Mouse (Mus musculus) stomach, embryonic 15.5 days (tissue): ENCODE results near the gene Hfe2. TPM values are rescaled to one million over a fixed set of nuclear protein-coding genes. Genes with fewer than 3 reads are reported as not detected.

Source experiments
- ATAC-seq: fragments of 200-750 bp; cut with Nextera tagmentation; 2 replicates; pipeline ENCODE4 v1.8.0; 2017; ENCODE audit warnings: low read depth, moderate number of reproducible peaks, moderate TSS enrichment; ENCODE audit not compliant: insufficient read depth, low FRiP score
- H3K27ac ChIP-seq: fragments of 300-500 bp; sonication (generic); 2 replicates; pipeline ENCODE4 v1.5.1; 2015; ENCODE audit warnings: mild to moderate bottlenecking, inconsistent platforms
- H3K27me3 ChIP-seq: fragments of 300-500 bp; sonication (generic); replicated peaks from 2 replicates; pipeline ENCODE4 v1.6.1; 2015; ENCODE audit warnings: inconsistent platforms
- H3K36me3 ChIP-seq: fragments of 300-500 bp; sonication (generic); 2 replicates; pipeline ENCODE4 v1.6.1; 2015; ENCODE audit warnings: inconsistent platforms
- H3K4me1 ChIP-seq: fragments of 300-500 bp; sonication (generic); 2 replicates; pipeline ENCODE4 v1.6.1; 2015; ENCODE audit warnings: inconsistent platforms
- H3K4me2 ChIP-seq: fragments of 300-500 bp; sonication (generic); 2 replicates; pipeline ENCODE4 v1.6.1; 2015; ENCODE audit warnings: mild to moderate bottlenecking, inconsistent platforms
- H3K4me3 ChIP-seq: fragments of 300-500 bp; sonication (generic); replicated peaks from 2 replicates; pipeline ENCODE4 v1.5.1; 2015; ENCODE audit warnings: inconsistent platforms
- H3K9ac ChIP-seq: fragments of 300-500 bp; sonication (generic); 2 replicates; pipeline ENCODE4 v1.6.1; 2015; ENCODE audit warnings: inconsistent platforms
- H3K9me3 ChIP-seq: fragments of 300-500 bp; sonication (generic); 2 replicates; pipeline ENCODE4 v1.6.1; 2016; ENCODE audit warnings: inconsistent platforms
- WGBS: fragments of 180-500 bp; shearing (Covaris S2); methylation state at CpG from one replicate; pipeline ENCODE4 v1.1.7; 2015; 5-methylcytosine and 5-hydroxymethylcytosine counted together
- polyA plus RNA-seq: library from polyadenylated mRNA; unstranded; fragments of >200 nt; fragmentation: Nextera tagmentation; extraction: Ambion mirVana; gene quantifications from 2 replicates; pipeline ENCODE4 v1.2.1, GENCODE M21; 2015

Gene Hfe2
- polyA plus RNA-seq, 1 experiment from 2014 or later = 0.78 TPM

- Histone ChIP-seq H3K36me3 (no peaks in the 10 kb centered on the region), H3K9me3 (no peaks in the 10 kb centered on the region), H3K4me1 (peaks cover 28% of the 10 kb centered on the region), H3K27ac (peak overlapping the region; percentile 40; the same call in 1 of the 2 replicates), H3K9ac (no peak overlapping the region), H3K27me3 (no peaks in the 10 kb centered on the region), H3K4me2 (no peak overlapping the region), H3K4me3 (no peak overlapping the region)
- ATAC-seq = no peak
- 79% methylated on average over 6 of the region's 6 CpGs for WGBS
Measured at GRCm38 (mm10) chr3:96554251-96554650, 29.3 kb downstream of the Hfe2 start.

DNA sequence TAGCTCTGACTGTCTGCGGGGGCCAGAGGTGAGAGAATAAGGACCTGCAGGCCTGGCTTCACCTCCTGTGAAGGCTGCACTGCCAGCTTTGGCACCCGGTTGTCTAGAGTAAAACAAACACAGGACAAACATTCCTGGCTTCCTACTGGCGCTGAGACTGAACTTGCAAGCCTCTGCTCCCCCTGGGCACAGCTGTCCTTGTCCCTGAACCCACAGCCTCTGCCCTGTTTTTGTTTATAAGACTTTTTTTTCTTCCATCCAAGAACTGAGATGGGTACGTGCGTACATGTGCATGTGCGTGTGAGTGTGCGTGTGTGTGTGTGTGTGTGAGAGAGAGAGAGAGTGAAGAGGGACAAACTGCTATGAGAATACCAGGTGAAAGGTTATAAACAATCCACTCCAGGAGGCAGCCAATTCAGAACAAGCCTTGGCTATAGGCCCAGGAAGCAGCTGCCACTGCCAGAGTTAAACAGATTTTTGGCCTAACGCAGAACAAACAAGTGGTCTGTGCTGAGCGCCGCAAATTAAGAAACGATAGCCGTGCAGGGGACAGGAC, 30.1 kb downstream of the Hfe2 start:
- H3K4me2 ChIP-seq = peak overlapping the region; percentile 25; the same call in 1 of the 2 replicates
- 24% methylated on average over 12 of the region's 12 CpGs for WGBS

GRCm38 (mm10) chr3:96555999-96556614, 31.1 kb downstream of the Hfe2 start:
- peak overlapping the region; percentile 65; the same call in 1 of the 2 replicates for H3K4me3 ChIP-seq
- no peaks in the 10 kb centered on the region for H3K27me3 ChIP-seq
- H3K27ac ChIP-seq = peak overlapping the region; percentile 96
- no peak for ATAC-seq
- peak overlapping the region; percentile 87; the same call in 1 of the 2 replicates for H3K4me2 ChIP-seq
- no peaks in the 10 kb centered on the region for H3K9me3 ChIP-seq
- 67% methylated on average over 15 of the region's 15 CpGs for WGBS
- H3K36me3 ChIP-seq = peaks cover 16% of the 10 kb centered on the region
- no peak overlapping the region for H3K9ac ChIP-seq
- H3K4me1 ChIP-seq = peaks cover 42% of the 10 kb centered on the region

More for the DNA sequence above, 30.1 kb downstream of the Hfe2 start:
- peak; percentile 28; the same call in 1 of the 2 replicates for ATAC-seq
- H3K4me3 ChIP-seq = no peak overlapping the region
- H3K27me3 ChIP-seq = no peaks in the 10 kb centered on the region
- peaks cover 36% of the 10 kb centered on the region for H3K4me1 ChIP-seq
- H3K36me3 ChIP-seq = 0 out of 2 replicates have a peak, but pooled peaks cover 6% of the 10 kb centered on the region
- no peak overlapping the region for H3K9ac ChIP-seq
- no peaks in the 10 kb centered on the region for H3K9me3 ChIP-seq
- peak overlapping the region; percentile 96 for H3K27ac ChIP-seq

DNA sequence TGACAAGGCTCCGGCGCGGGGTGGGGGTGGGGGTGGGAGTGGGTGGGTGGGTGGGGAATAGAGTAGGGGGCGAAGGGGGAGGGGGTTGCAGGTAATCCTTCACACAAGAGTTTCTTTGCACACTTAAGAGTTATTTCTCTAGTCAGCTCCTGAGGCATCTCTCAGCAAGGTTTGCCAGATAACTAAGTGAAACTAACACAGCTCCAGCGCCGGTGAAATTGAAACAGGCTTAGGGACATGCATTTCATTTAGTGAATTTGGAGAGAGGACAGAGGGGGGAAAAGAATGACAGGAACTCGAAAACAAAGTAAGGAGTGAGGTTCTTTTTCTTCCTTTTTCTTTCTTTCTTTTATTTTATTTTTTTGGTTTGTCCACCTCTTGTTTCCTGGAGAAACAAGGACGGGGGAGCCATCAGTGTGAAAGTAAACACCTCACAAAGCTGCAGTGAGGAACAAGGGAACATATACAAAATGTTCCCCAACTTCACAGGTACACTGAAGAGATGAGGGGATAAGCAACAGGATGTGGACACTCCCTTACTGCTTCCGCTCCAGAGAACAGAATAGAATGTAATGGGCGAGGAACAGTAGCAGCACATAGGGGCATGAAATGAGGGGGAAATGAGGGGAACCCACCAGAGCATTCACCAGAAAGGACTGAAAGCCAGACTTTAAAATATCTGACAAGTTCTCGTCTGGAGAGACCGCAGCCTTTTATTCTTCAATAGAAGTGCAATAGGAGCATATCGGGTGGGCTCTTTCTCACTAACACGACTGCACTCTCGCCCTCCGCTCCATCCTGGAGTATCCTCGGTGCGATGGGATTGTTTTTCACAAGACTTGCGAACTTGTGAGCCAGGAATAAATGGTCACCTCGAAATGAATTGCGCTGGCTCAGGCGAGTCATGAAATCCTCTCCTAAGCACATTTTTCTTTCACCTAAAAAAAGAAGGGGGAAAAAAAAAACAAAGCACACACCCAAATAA, 32.0 kb downstream of the Hfe2 start:
- WGBS = 2% methylated on average over 22 of the region's 22 CpGs
- peak overlapping the region; percentile 96 for H3K27ac ChIP-seq
- peak overlapping the region; percentile 65 for H3K4me3 ChIP-seq
- no peak for ATAC-seq
- peak overlapping the region; percentile 87 for H3K4me2 ChIP-seq
- H3K36me3 ChIP-seq = peaks cover 20% of the 10 kb centered on the region
- H3K9me3 ChIP-seq = no peaks in the 10 kb centered on the region
- peaks cover 48% of the 10 kb centered on the region for H3K4me1 ChIP-seq
- H3K27me3 ChIP-seq = no peaks in the 10 kb centered on the region
- H3K9ac ChIP-seq = peak overlapping the region; percentile 53

GRCm38 (mm10) chr3:96557694-96558093, 32.7 kb downstream of the Hfe2 start, which contains the start of gene Txnip:
TSS of gene Txnip (plus strand) at chr3:96557957.
- under 1% methylated on average over 26 of the region's 26 CpGs for WGBS
- Histone ChIP-seq H3K4me3 (peak within 1 kb of the TSS; percentile 65), H3K9ac (peak within 1 kb of the TSS; percentile 77), H3K36me3 (peaks cover 20% of the 10 kb centered on the region), H3K27me3 (no peaks in the 10 kb centered on the region), H3K27ac (peak within 1 kb of the TSS; percentile 96), H3K4me2 (peak within 1 kb of the TSS; percentile 87), H3K9me3 (no peaks in the 10 kb centered on the region), H3K4me1 (peaks cover 53% of the 10 kb centered on the region)
- ATAC-seq = peak; percentile 99

DNA sequence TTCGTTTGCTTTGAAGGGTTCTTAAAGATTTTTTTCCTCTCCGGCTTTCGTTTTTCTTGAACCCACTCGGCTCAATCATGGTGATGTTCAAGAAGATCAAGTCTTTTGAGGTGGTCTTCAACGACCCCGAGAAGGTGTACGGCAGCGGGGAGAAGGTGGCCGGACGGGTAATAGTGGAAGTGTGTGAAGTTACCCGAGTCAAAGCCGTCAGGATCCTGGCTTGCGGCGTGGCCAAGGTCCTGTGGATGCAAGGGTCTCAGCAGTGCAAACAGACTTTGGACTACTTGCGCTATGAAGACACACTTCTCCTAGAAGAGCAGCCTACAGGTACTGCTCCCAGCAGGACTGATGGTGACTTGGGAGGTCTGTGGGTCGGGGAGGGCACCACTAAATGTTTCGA, 33.2 kb downstream of the Hfe2 start:
- Histone ChIP-seq H3K27me3 (no peaks in the 10 kb centered on the region), H3K9me3 (no peaks in the 10 kb centered on the region), H3K4me1 (peaks cover 53% of the 10 kb centered on the region), H3K4me2 (peak overlapping the region; percentile 60), H3K4me3 (peak overlapping the region; percentile 65), H3K27ac (peak overlapping the region; percentile 96), H3K36me3 (peaks cover 20% of the 10 kb centered on the region), H3K9ac (peak overlapping the region; percentile 77)
- no peak for ATAC-seq
- under 1% methylated on average over 17 of the region's 17 CpGs for WGBS

DNA sequence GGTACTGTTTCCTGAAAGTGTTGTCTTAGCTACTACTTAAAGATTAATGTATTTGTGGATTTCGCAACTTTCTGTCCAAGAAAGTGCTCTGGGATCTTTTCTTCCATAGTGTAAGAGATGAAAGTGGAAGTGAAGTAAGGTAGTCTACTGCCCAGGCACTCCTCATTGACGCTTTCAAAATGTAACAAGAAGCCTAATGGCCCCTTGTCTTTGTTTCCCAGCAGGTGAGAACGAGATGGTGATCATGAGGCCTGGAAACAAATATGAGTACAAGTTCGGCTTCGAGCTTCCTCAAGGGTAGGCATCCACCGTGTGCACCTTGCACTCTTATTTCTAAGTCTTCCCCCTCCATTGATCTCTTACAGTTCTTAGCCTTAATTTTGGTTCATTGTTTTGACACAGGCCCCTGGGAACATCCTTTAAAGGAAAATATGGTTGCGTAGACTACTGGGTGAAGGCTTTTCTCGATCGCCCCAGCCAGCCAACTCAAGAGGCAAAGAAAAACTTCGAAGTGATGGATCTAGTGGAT, 33.8 kb downstream of the Hfe2 start:
- Histone ChIP-seq H3K27ac (peak overlapping the region; percentile 96), H3K4me1 (peaks cover 50% of the 10 kb centered on the region), H3K9ac (peak overlapping the region; percentile 77), H3K4me2 (peak overlapping the region; percentile 60), H3K27me3 (no peaks in the 10 kb centered on the region), H3K4me3 (peak overlapping the region; percentile 65), H3K36me3 (peaks cover 20% of the 10 kb centered on the region), H3K9me3 (no peaks in the 10 kb centered on the region)
- 12% methylated on average over 10 of the region's 10 CpGs for WGBS
- ATAC-seq = no peak

DNA sequence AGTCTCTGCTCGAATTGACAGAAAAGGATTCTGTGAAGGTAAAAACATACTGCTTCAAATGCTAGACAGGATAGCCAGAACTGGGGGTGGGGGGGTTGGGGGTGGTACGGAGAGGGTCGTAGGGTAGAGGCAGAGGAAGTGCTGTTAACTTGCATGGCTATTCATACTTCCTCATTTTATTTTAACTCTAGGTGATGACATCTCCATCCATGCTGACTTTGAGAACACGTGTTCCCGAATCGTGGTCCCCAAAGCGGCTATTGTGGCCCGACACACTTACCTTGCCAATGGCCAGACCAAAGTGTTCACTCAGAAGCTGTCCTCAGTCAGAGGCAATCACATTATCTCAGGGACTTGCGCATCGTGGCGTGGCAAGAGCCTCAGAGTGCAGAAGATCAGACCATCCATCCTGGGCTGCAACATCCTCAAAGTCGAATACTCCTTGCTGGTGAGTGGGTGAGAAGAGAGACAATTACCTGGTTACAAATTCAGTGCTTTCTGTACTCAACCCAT, 34.5 kb downstream of the Hfe2 start:
- no peak for ATAC-seq
- H3K9me3 ChIP-seq = no peaks in the 10 kb centered on the region
- H3K36me3 ChIP-seq = peaks cover 20% of the 10 kb centered on the region
- H3K9ac ChIP-seq = peak overlapping the region; percentile 77; the same call in 1 of the 2 replicates
- peak overlapping the region; percentile 58 for H3K27ac ChIP-seq
- peaks cover 46% of the 10 kb centered on the region for H3K4me1 ChIP-seq
- peak overlapping the region; percentile 65 for H3K4me3 ChIP-seq
- WGBS = 57% methylated on average over 12 of the region's 12 CpGs
- no peaks in the 10 kb centered on the region for H3K27me3 ChIP-seq
- H3K4me2 ChIP-seq = peak overlapping the region; percentile 60

- peak overlapping the region; percentile 65 for H3K4me3 ChIP-seq
- H3K27ac ChIP-seq = peak overlapping the region; percentile 58
- H3K9me3 ChIP-seq = no peaks in the 10 kb centered on the region
- H3K27me3 ChIP-seq = no peaks in the 10 kb centered on the region
- H3K4me1 ChIP-seq = peaks cover 43% of the 10 kb centered on the region
- 68% methylated on average over 23 of the region's 23 CpGs for WGBS
- H3K36me3 ChIP-seq = peaks cover 20% of the 10 kb centered on the region
- peak overlapping the region; percentile 5; the same call in 1 of the 2 replicates for H3K9ac ChIP-seq
- no peak for ATAC-seq
- peak overlapping the region; percentile 60 for H3K4me2 ChIP-seq
Measured at GRCm38 (mm10) chr3:96559911-96560850, 35.2 kb downstream of the Hfe2 start.

DNA sequence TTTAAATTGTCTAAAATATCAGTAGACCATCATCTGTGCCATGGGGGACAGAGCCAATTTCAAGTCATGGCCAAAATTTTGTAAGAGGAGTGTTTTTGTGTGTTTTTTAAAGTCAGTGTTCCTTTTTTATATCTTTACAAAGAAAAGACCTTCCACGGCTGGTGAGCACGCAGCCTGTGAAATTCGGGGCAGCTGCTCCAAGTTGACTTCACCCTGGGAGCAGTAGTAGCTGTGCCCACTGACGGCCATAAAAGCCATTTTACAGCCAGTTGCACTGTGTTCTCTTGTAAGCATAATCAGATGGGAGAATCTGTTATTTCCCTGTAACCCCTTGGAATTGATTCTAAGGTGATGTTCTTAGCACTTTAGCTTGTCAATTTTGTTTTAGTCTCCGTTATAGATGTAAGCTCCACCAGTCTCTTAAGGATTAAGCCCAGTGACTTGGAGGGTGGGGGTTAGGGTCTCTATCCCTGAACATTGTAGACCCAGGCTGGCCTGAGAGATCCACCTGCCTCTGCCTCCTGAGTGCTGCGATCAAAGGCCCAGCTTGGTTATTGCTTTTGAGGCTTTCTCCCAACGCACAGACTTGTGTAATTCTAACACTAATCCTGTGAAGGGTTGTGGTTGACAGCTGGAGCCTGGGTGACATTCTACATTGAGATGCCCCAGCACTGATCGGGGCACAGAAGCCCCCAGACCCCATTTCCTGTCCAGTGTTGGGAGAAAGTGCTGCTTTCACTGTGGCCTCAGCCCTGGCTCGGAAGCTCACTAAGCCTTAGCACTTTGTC, 36.1 kb downstream of the Hfe2 start:
- WGBS = 75% methylated on average over 9 of the region's 9 CpGs
- no peak for ATAC-seq
- H3K4me1 ChIP-seq = peaks cover 34% of the 10 kb centered on the region
- no peaks in the 10 kb centered on the region for H3K27me3 ChIP-seq
- H3K9me3 ChIP-seq = no peaks in the 10 kb centered on the region
- peak overlapping the region; percentile 60 for H3K4me2 ChIP-seq
- peak overlapping the region; percentile 65 for H3K4me3 ChIP-seq
- H3K9ac ChIP-seq = peak overlapping the region; percentile 13; the same call in 1 of the 2 replicates
- H3K36me3 ChIP-seq = peaks cover 20% of the 10 kb centered on the region
- peak overlapping the region; percentile 58 for H3K27ac ChIP-seq
